Mouse (Mus musculus) intestine, embryonic 14.5 days (tissue): ENCODE measurements around the gene Vps8. TPM values are rescaled to one million over a fixed set of nuclear protein-coding genes. Genes with fewer than 3 reads are reported as not detected.
"Not testable (repeated sequence)": the region's sequence is repeated elsewhere in the genome, so short reads cannot be mapped to it uniquely, and the experiment has no call there.

Experiments
- ATAC-seq: fragments of 200-750 bp; cut with Nextera tagmentation; replicated peaks from 2 replicates; pipeline ENCODE4 v1.8.0; 2017; ENCODE audit warnings: low read depth, moderate number of reproducible peaks, moderate TSS enrichment, moderate library complexity; ENCODE audit not compliant: low FRiP score, low TSS enrichment
- DNase-seq: peaks from one replicate; pipeline ENCODE4 v3.0.0-alpha.2; 2018; ENCODE audit warnings: low spot score
- H3K27ac ChIP-seq: fragments of 300-500 bp; sonication (generic); 2 replicates; pipeline ENCODE4 v1.5.1; 2014; ENCODE audit warnings: low read depth, mild to moderate bottlenecking, control low read depth
- H3K27me3 ChIP-seq: fragments of 300-500 bp; sonication (generic); replicated peaks from 2 replicates; pipeline ENCODE4 v1.6.1; 2014; ENCODE audit warnings: low read length, control low read depth; ENCODE audit not compliant: control insufficient read depth, insufficient read depth
- H3K36me3 ChIP-seq: fragments of 300-500 bp; sonication (generic); 2 replicates; pipeline ENCODE4 v1.6.1; 2014; ENCODE audit warnings: low read length, control low read depth; ENCODE audit not compliant: control insufficient read depth, insufficient read depth
- H3K4me1 ChIP-seq: fragments of 300-500 bp; sonication (generic); replicated peaks from 2 replicates; pipeline ENCODE4 v1.6.1; 2014; ENCODE audit warnings: low read length, control low read depth, mixed read lengths; ENCODE audit not compliant: control insufficient read depth, insufficient read depth
- H3K4me2 ChIP-seq: fragments of 300-500 bp; sonication (generic); 2 replicates; pipeline ENCODE4 v1.6.1; 2014; ENCODE audit warnings: low read length
- H3K4me3 ChIP-seq: fragments of 300-500 bp; sonication (generic); 2 replicates; pipeline ENCODE4 v1.5.1; 2014; ENCODE audit warnings: low read depth, low read length, control low read depth, mixed read lengths
- H3K9ac ChIP-seq: fragments of 300-500 bp; sonication (generic); 2 replicates; pipeline ENCODE4 v1.6.1; 2014; ENCODE audit warnings: mild to moderate bottlenecking, low read length
- H3K9me3 ChIP-seq: fragments of 300-500 bp; sonication (generic); 2 replicates; pipeline ENCODE4 v1.6.1; 2016; ENCODE audit warnings: low read length, control low read depth; ENCODE audit not compliant: control insufficient read depth
- WGBS: fragments of 180-500 bp; shearing (Covaris S2); extraction: QIAGEN DNeasy Blood & Tissue Kit; methylation state at CpG from one replicate; pipeline ENCODE4 v1.1.7; 2014; 5-methylcytosine and 5-hydroxymethylcytosine counted together
- polyA plus RNA-seq: library from polyadenylated mRNA; unstranded; fragments of >200 nt; fragmentation: Nextera tagmentation; extraction: Ambion mirVana; gene quantifications from 2 replicates; pipeline ENCODE4 v1.2.1, GENCODE M21; 2014

The Vps8 gene
- polyA plus RNA-seq, 1 experiment from 2014 or later, result 14.4 TPM

DNA sequence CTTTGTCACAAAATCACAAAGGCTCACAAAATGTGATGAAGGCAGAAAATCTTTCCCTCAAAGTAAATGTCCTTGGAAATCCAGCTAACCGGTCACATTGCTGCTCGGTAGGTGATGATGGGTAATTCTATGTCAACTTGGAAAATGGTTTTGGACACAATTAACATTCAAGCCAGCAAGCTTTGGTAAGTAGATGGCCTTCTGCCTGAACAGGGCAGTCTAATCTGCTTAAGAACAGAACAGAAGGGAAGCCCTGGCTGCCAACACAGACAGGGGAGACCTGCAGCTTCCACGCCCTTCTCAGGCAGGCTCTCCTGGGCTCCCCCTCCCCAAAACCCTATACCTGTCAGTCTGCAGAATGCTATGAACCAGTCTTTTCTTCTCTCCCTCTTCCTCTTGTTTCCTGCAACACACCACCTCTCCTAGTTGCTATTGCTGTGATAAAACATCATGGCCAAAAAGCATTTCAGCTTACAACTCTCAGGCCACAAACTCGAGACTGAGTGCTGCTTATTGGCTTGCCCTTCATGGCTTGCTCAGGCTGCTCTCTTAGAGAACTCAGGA, 242.6 kb downstream of the Vps8 start:
- DNase-seq (no peak), ATAC-seq (no peak)
- Histone ChIP-seq H3K4me1 (no peaks in the 10 kb centered on the region), H3K27ac (no peak overlapping the region), H3K27me3 (no peaks in the 10 kb centered on the region), H3K4me2 (no peak overlapping the region), H3K9me3 (peaks cover 3% of the 10 kb centered on the region; the same call in 1 of the 2 replicates), H3K4me3 (no peak overlapping the region), H3K36me3 (no peaks in the 10 kb centered on the region), H3K9ac (no peak overlapping the region)
- WGBS, result 25% methylated on average over 4 of the region's 4 CpGs

DNA sequence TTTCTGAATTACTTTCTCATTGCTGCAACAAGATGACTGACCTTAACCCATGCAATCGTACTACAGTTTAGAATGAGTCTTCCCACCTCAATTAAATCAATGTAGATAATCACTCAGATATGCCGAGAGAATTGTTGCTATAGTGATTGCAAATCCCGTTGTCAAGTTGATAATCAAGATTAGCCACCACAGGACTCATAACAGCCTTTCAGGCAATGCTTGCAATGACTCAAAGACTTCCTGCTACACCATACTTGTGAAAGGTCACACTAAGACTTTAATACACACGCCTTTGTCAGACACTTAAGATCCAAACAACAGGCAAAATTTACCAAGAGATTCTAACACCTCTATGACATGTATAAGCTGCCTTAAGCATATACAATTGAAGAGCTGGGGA, 249.0 kb downstream of the Vps8 start:
- H3K9me3 ChIP-seq, result peaks cover 3% of the 10 kb centered on the region; the same call in 1 of the 2 replicates
- H3K27ac ChIP-seq, result no peak overlapping the region
- peaks cover 10% of the 10 kb centered on the region; the same call in 1 of the 2 replicates for H3K36me3 ChIP-seq
- H3K9ac ChIP-seq, result no peak overlapping the region
- no peaks in the 10 kb centered on the region for H3K27me3 ChIP-seq
- H3K4me1 ChIP-seq, result no peaks in the 10 kb centered on the region
- H3K4me2 ChIP-seq, result no peak overlapping the region
- DNase-seq (no peak), ATAC-seq (no peak)
- no peak overlapping the region for H3K4me3 ChIP-seq
- 83% methylated on average over 4 of the region's 4 CpGs for WGBS

DNA sequence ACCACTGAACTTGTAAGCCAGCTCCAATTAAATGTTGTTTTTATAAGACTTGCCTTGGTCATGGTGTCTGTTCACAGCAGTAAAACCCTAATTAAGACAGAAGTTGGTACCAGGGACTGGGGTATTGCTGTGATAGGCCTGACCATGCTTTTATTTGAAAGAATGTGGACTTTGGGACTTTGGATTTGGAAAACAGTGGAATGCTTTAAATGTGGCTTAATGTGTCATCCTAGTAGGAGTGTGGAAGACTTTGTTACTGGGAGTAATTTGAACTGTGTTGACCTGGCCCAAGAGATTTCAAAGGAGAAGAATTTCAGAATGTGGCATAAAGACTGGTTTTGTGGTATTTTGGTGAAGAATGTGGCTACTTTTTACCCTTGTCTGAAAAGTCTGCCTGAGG, 250.1 kb downstream of the Vps8 start:
- H3K36me3 ChIP-seq, result peaks cover 15% of the 10 kb centered on the region
- DNase-seq, ATAC-seq, H3K27ac ChIP-seq, H3K4me3 ChIP-seq, H3K27me3 ChIP-seq, H3K9me3 ChIP-seq, H3K4me2 ChIP-seq, H3K9ac ChIP-seq, H3K4me1 ChIP-seq: not testable (repeated sequence)

DNA sequence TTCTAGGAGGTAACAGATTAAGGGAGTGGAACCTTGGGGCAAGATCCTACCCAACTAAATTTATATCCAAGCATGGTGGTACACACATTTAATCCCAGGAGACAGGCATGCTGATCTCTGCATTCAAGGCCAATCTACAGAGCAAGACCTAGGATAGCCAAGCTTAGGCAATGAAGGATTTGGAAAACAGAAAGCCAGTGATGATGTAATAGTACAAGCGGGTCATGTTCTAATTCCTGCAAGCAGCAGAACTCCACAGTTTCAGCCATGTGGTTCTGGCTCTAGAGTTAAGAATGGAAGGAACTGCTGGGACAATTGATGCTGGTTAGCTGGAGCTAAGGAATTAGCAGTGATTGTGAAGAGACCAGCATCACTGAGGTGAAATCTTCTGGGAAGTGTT, 250.7 kb downstream of the Vps8 start:
- H3K9me3 ChIP-seq, H3K9ac ChIP-seq, H3K4me1 ChIP-seq, ATAC-seq, H3K4me3 ChIP-seq, DNase-seq, H3K27ac ChIP-seq, H3K4me2 ChIP-seq, H3K27me3 ChIP-seq: not testable (repeated sequence)
- WGBS, result 94% methylated on average over 1 of the region's 1 CpGs
- peaks cover 15% of the 10 kb centered on the region for H3K36me3 ChIP-seq

DNA sequence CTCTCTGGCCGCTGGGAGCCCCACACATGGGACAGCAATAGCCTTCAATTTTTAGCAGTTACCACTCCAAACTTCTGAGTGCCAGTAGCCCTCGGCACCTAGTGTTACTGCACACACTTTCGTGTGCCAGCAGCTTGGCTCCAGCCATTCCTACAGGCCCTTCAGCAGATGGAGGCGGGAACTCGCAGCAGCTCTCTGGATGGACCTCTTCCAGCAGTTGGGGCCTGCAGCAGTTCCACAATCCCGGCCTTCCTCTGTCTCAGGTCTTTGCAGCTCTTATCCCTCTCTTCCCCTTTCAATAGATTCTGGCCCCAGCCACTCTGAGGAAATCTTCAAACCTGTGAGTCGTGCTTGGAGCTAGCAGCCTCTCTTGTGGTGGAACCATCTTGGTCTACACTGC, 253.9 kb downstream of the Vps8 start:
- Histone ChIP-seq H3K4me2 (no peak overlapping the region), H3K9ac (no peak overlapping the region), H3K27me3 (no peaks in the 10 kb centered on the region), H3K4me3 (no peak overlapping the region), H3K4me1 (no peaks in the 10 kb centered on the region), H3K9me3 (no peaks in the 10 kb centered on the region), H3K36me3 (peaks cover 15% of the 10 kb centered on the region), H3K27ac (no peak overlapping the region)
- DNase-seq (no peak), ATAC-seq (no peak)
- 89% methylated on average over 7 of the region's 7 CpGs for WGBS

- peaks cover 4% of the 10 kb centered on the region; the same call in 1 of the 2 replicates for H3K4me1 ChIP-seq
- no peak overlapping the region for H3K4me3 ChIP-seq
- DNase-seq (no peak), ATAC-seq (no peak)
- 0 out of 2 replicates have a peak, but pooled peaks cover 2% of the 10 kb centered on the region for H3K27me3 ChIP-seq
- no peak overlapping the region for H3K4me2 ChIP-seq
- H3K27ac ChIP-seq, result no peak overlapping the region
- 84% methylated on average over 5 of the region's 5 CpGs for WGBS
- H3K9ac ChIP-seq, result no peak overlapping the region
- H3K36me3 ChIP-seq, result 0 out of 2 replicates have a peak, but pooled peaks cover 11% of the 10 kb centered on the region
- peaks cover 9% of the 10 kb centered on the region for H3K9me3 ChIP-seq
Measured at GRCm38 (mm10) chr16:21687406-21687805, 264.5 kb downstream of the Vps8 start.

DNA sequence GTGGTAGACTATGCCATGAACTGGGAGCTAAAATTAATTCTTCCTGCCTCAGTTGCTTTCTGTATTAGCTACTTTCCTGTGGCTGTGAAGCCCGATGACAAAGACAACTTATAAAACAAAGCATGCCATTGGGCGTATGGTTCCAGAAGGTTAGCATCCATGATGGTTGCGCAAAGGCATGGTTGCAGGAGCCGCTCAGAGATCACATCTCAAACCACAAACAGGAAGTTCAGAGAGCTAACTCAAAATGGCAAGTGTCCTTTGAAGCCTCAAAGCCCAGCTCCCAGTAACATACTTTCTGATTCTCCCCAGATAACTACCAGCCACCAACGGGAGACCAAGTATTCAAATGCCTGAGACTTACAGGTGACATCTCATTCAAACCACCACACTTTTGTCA, 266.2 kb downstream of the Vps8 start:
- H3K9ac ChIP-seq, result no peak overlapping the region
- DNase-seq (no peak), ATAC-seq (no peak)
- H3K36me3 ChIP-seq, result 0 out of 2 replicates have a peak, but pooled peaks cover 11% of the 10 kb centered on the region
- H3K4me2 ChIP-seq, result no peak overlapping the region
- WGBS, result 87% methylated on average over 5 of the region's 5 CpGs
- 0 out of 2 replicates have a peak, but pooled peaks cover 3% of the 10 kb centered on the region for H3K27me3 ChIP-seq
- H3K9me3 ChIP-seq, result peaks cover 4% of the 10 kb centered on the region; the same call in 1 of the 2 replicates
- no peak overlapping the region for H3K4me3 ChIP-seq
- no peak overlapping the region for H3K27ac ChIP-seq
- peaks cover 11% of the 10 kb centered on the region; the same call in 1 of the 2 replicates for H3K4me1 ChIP-seq

DNA sequence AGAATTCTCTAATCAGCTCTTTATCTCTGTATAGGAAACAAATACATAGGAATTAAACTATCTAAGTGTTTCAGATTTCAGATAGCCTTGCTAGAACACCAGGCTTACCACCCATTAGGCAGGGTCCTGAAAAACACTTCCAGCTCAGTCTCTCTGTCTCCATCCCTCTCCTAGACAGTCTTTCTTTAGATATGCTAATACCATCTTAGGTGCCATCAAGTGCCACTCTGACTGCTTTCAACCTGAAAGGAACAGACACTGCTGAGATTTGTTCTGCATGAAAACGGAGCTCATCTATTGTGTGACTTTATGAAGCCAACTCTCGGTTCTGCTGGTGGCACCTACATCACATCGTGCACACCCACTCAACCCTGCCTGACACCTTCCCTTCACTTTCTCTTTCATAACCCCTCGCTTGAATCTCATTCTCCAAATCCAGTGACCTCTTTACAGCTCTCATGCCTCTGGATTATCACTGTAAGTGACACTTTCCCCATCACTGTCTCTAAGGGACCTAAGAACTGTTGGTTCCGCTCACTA, 267.4 kb downstream of the Vps8 start:
- no peak overlapping the region for H3K27ac ChIP-seq
- peaks cover 4% of the 10 kb centered on the region; the same call in 1 of the 2 replicates for H3K9me3 ChIP-seq
- 0 out of 2 replicates have a peak, but pooled peaks cover 11% of the 10 kb centered on the region for H3K36me3 ChIP-seq
- no peak for DNase-seq
- no peak overlapping the region for H3K9ac ChIP-seq
- ATAC-seq, result no peak
- no peak overlapping the region for H3K4me3 ChIP-seq
- H3K27me3 ChIP-seq, result 0 out of 2 replicates have a peak, but pooled peaks cover 3% of the 10 kb centered on the region
- peaks cover 11% of the 10 kb centered on the region; the same call in 1 of the 2 replicates for H3K4me1 ChIP-seq
- WGBS, result 61% methylated on average over 5 of the region's 5 CpGs
- H3K4me2 ChIP-seq, result no peak overlapping the region
